Mouse (Mus musculus): ENCODE measurements around the gene A630073D07Rik.
"Not testable (repeated sequence)": the region's sequence is repeated elsewhere in the genome, so short reads cannot be mapped to it uniquely, and the experiment has no call there.

The A630073D07Rik gene

DNA sequence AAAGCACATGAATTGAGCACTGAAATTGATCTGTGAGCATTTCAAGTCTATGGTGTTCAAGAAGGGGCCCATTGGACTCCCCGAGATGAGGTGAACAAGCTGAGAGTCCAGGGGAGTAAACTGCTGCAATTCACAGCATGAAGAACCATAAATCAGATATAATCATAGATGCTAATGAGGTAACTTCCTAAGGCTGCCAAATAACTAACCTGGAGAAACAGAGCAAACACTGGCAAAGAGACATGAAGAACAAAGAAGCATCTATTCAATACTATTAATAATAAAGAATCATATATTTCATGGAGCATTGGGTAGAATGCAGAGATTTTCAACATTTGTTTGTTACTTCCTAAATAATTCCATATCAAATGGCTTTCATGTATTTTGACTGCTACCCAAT lies at the start of gene A630073D07Rik:
A630073D07Rik (minus strand) TSS at position 101 of the 400 bp plus-strand sequence.
- no peak for DNase-seq

DNA sequence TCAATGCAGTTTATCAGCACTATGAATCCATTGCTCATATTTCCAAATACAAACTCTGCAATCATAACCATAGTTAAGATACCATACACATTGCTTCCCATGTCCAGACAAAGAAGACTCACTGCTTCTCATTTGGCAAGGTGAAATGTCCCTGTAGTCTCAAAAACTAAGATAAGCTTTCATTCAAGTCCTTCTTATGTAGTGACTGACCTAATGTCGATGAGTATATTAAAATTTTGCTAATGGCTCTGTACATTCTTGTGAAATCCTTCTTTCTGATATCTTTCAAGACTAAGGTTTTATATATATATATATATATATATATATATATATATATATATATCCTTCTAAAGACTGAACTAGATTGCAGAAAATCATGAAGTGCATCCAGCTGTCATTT lies 49.6 kb upstream of the A630073D07Rik start, which contains the start of gene Tas2r121:
Tas2r121 (minus strand) TSS at position 101 of the 400 bp plus-strand sequence.
- no peak for DNase-seq

DNA sequence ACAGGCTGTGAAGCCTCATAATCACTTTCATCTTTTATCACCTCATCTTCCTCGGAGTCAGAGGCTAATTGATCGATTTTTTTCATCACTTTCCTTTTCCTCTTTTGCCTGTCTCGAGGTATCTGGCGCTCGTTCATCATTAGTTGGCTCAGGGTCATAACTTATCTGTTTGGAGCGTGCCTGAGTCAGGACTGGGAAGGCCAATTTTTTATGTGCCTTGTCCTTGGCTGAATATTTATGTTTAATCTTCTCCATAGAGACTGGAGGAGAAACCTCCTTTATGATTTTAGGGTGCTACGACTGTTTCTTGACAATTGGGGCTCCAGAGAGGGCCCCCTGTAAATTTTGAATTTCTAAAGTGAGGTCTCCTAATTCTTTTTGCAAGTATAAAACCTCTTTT lies 40.3 kb upstream of the A630073D07Rik start:
- not testable (repeated sequence) for DNase-seq

DNA sequence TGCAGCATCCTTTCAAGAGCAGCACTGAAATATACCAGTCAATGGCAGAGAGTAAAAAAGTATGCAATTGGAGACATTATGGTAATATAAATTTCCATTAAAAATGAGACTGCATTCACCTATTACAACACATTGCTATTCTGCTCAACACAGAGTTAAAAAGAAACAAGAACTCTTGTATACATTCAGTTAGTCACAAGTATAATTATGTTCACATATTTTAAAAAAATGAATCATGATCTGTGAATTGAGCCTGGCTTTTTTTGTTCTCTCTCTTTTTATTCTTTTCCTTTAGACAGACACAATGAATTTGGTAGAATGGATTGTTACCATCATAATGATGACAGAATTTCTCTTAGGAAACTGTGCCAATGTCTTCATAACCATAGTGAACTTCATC lies 5.3 kb upstream of the A630073D07Rik start, which contains the start of gene Tas2r120:
Tas2r120 (plus strand) TSS at position 301 of the 400 bp plus-strand sequence.
- DNase-seq: no peak

DNA sequence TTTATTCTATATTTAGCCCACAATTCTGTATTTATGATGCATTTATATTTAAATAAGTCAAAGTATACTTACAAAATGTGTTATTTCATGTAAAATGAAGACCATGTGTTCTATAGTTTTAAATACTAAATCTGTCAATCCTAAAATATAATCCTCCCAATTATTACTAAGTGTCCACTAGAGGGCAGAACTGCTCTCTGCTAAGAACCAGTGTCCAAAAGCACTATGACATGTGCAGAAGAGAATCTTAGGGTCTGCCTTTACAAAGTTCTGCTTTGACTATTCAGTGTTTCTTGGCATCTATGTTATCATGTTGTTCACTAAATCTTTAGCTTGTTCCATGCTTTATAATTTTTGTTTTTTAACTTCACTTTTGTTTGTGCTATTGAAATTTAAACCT lies 1.9 kb downstream of the A630073D07Rik start:
- DNase-seq: no peak

DNA sequence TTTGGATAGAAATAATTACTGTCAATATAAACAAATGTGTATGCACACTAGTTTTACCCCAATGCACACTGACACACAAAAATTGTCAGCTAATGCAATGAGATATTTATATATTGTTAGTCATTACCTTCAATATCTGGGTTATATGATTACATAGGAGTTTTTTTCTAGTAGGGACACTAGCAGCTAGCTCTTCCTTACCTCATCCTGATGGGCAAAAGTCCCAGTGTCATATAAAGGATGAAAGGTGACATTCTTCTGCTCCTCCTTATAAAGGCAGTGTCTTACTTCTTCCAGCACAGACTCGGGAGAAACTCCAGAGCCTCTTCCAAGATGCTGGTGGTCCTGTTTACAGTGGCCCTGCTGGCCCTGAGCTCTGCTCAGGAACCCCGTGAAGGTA lies 55.7 kb downstream of the A630073D07Rik start, which contains the start of gene Prp2:
Prp2 (plus strand) TSS at position 301 of the 400 bp plus-strand sequence.
- DNase-seq: not testable (repeated sequence)

Measured in lung, postnatal 36 days (tissue).